Mouse (Mus musculus) neural tube, embryonic 12.5 days (tissue): ENCODE measurements around the gene Rundc1. TPM values are rescaled to one million over a fixed set of nuclear protein-coding genes. Genes with fewer than 3 reads are reported as not detected.
"Not testable (repeated sequence)": the region's sequence is repeated elsewhere in the genome, so short reads cannot be mapped to it uniquely, and the experiment has no call there.

Experiments
- ATAC-seq: fragments of 200-750 bp; cut with Nextera tagmentation; 2 replicates; pipeline ENCODE4 v1.8.0; 2017; ENCODE audit warnings: low read depth, mild to moderate bottlenecking, moderate TSS enrichment, moderate library complexity; ENCODE audit not compliant: low FRiP score
- H3K27ac ChIP-seq: fragments of 300-500 bp; sonication (generic); 2 replicates; pipeline ENCODE4 v1.5.1; 2016
- H3K27me3 ChIP-seq: fragments of 300-500 bp; sonication (generic); replicated peaks from 2 replicates; pipeline ENCODE4 v1.6.1; 2016; ENCODE audit warnings: mild to moderate bottlenecking
- H3K36me3 ChIP-seq: fragments of 300-500 bp; sonication (generic); 2 replicates; pipeline ENCODE4 v1.6.1; 2016; ENCODE audit warnings: mild to moderate bottlenecking
- H3K4me1 ChIP-seq: fragments of 300-500 bp; sonication (generic); 2 replicates; pipeline ENCODE4 v1.6.1; 2016
- H3K4me2 ChIP-seq: fragments of 300-500 bp; sonication (generic); replicated peaks from 2 replicates; pipeline ENCODE4 v1.6.1; 2016; ENCODE audit warnings: mild to moderate bottlenecking
- H3K4me3 ChIP-seq: fragments of 300-500 bp; sonication (generic); 2 replicates; pipeline ENCODE4 v1.5.1; 2016
- H3K9ac ChIP-seq: fragments of 300-500 bp; sonication (generic); 2 replicates; pipeline ENCODE4 v1.6.1; 2016; ENCODE audit warnings: mild to moderate bottlenecking
- H3K9me3 ChIP-seq: fragments of 300-500 bp; sonication (generic); 2 replicates; pipeline ENCODE4 v1.6.1; 2016; ENCODE audit warnings: mild to moderate bottlenecking
- WGBS: fragments of 180-500 bp; shearing (Covaris S2); methylation state at CpG from one replicate; pipeline ENCODE4 v1.1.7; 2016; 5-methylcytosine and 5-hydroxymethylcytosine counted together
- polyA plus RNA-seq: library from polyadenylated mRNA; unstranded; fragments of >200 nt; fragmentation: Nextera tagmentation; extraction: Ambion mirVana; gene quantifications from 2 replicates; pipeline ENCODE4 v1.2.1, GENCODE M21; 2016

Rundc1 gene
- polyA plus RNA-seq, 1 experiment from 2014 or later, result 29.0 TPM

DNA sequence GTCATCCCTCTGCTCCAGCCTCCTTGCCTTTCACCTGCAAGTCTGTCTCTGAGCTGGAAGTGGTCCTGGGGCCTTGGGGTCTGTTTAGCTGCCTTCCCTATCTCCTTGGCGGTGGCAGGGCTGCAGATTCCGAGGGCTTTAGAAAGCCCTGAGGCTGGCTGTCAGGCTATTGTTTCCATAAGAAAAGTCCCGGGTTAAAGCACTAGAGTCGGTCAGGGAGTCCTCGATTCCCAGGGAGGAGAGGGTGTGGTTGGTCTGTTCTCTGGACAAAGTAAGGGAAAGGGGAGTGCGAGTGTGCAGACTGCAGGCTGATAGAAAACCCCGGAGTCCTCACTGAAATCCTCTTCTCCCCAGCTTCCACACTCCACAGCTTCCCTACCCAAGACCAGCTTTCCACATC, 45.3 kb downstream of the Rundc1 start:
- no peak overlapping the region for H3K27ac ChIP-seq
- H3K4me3 ChIP-seq, result no peak overlapping the region
- no peak for ATAC-seq
- no peaks in the 10 kb centered on the region for H3K9me3 ChIP-seq
- H3K4me2 ChIP-seq, result peak overlapping the region; percentile 51
- no peaks in the 10 kb centered on the region for H3K27me3 ChIP-seq
- 22% methylated on average over 7 of the region's 7 CpGs for WGBS
- H3K36me3 ChIP-seq, result peaks cover 13% of the 10 kb centered on the region; the same call in 1 of the 2 replicates
- no peak overlapping the region for H3K9ac ChIP-seq
- peaks cover 45% of the 10 kb centered on the region for H3K4me1 ChIP-seq

DNA sequence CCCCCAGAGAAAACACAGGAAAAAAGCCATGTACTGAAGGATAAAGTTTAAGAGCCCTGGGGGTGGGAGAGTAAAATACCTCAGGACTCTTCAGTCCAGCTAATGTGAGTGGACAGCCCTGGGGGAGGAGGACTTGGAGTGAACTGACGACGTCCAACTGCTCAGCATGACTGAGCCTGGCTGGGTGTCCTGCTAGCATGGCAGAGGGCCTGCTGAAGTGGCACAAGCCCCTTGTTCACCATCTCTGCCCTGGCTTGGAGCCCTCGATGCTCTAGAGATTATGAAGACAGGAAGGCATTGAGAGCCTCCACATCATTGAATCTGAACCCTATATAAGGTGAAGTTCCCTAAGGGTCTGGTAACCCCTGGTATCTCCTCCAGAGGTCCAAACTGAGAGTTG, 47.0 kb downstream of the Rundc1 start:
- Histone ChIP-seq H3K4me3 (no peak overlapping the region), H3K4me1 (peaks cover 40% of the 10 kb centered on the region), H3K4me2 (peak overlapping the region; percentile 7; the same call in 1 of the 2 replicates), H3K27me3 (no peaks in the 10 kb centered on the region), H3K9me3 (no peaks in the 10 kb centered on the region), H3K9ac (no peak overlapping the region), H3K27ac (no peak overlapping the region), H3K36me3 (peaks cover 13% of the 10 kb centered on the region; the same call in 1 of the 2 replicates)
- ATAC-seq, result no peak
- WGBS, result 68% methylated on average over 3 of the region's 3 CpGs

DNA sequence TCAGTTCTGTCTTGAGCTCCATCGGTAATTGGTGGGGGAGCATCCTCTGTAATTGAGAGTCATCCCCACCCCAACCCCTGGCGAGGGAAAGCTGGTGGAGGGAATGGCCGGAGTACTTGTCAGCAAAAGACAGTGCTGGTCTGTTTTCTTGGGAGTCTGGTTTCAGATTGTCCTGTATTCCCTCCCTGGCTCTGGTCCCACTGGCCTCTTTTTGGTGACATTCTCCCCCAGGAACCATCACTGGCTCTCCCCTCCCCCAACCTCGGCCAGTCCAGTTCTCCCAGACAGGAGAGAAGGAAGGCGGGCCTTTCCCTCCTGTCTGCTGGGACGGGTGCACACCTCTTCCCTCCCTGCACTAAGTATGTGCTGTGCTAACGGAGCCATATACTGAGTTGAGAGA, 47.5 kb downstream of the Rundc1 start:
- WGBS, result 49% methylated on average over 7 of the region's 7 CpGs
- ATAC-seq, result no peak
- Histone ChIP-seq H3K4me1 (peaks cover 42% of the 10 kb centered on the region), H3K4me2 (peak overlapping the region; percentile 7; the same call in 1 of the 2 replicates), H3K27ac (no peak overlapping the region), H3K36me3 (peaks cover 13% of the 10 kb centered on the region; the same call in 1 of the 2 replicates), H3K4me3 (no peak overlapping the region), H3K9ac (no peak overlapping the region), H3K27me3 (no peaks in the 10 kb centered on the region), H3K9me3 (no peaks in the 10 kb centered on the region)

DNA sequence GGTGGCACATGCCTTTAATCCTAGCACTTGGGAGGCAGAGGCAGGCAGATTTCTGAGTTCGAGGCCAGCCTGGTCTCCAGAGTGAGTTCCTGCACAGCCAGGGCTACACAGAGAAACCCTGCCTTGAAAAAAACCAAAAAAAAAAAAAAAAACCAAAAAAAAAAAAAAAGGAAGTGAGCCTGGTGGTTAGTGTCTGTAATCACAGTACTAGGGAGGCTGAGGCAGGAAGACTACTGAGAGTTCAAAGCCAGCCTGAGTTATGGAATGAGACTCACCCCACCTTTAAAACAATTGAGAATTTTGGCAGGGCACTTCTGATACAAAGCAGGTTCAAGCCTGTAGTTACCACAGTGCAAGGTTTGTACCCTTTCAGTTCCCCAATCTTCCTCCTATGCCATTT, 48.8 kb downstream of the Rundc1 start:
- H3K27ac ChIP-seq, H3K4me3 ChIP-seq, H3K9ac ChIP-seq, H3K9me3 ChIP-seq, H3K27me3 ChIP-seq, ATAC-seq, H3K4me2 ChIP-seq: not testable (repeated sequence)
- H3K36me3 ChIP-seq, result peaks cover 13% of the 10 kb centered on the region; the same call in 1 of the 2 replicates
- peaks cover 47% of the 10 kb centered on the region for H3K4me1 ChIP-seq
- WGBS, result 89% methylated on average over 1 of the region's 1 CpGs

DNA sequence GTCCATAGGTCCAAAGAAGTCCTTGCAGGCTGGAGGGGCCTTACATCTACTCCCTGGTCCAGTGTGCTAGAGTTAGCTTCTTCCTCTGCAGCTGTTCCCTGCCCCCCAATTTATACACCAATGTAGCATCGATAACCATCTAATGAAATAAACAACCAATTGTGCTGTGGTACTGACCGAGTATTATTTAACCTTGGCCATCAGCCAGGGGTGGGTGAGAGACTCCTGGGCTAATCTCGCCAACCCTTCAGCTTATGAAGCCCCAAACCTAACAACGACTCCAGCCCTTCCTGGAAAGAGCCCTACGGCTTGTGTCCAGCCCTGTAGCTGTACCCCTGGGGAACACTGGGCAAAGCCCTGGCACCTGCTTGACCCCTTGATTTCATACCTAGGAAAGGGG, 49.4 kb downstream of the Rundc1 start:
- no peaks in the 10 kb centered on the region for H3K9me3 ChIP-seq
- 76% methylated on average over 5 of the region's 5 CpGs for WGBS
- no peak overlapping the region for H3K4me2 ChIP-seq
- peaks cover 48% of the 10 kb centered on the region for H3K4me1 ChIP-seq
- no peak overlapping the region for H3K27ac ChIP-seq
- no peaks in the 10 kb centered on the region for H3K27me3 ChIP-seq
- ATAC-seq, result no peak
- H3K9ac ChIP-seq, result no peak overlapping the region
- H3K36me3 ChIP-seq, result peaks cover 13% of the 10 kb centered on the region; the same call in 1 of the 2 replicates
- no peak overlapping the region for H3K4me3 ChIP-seq

DNA sequence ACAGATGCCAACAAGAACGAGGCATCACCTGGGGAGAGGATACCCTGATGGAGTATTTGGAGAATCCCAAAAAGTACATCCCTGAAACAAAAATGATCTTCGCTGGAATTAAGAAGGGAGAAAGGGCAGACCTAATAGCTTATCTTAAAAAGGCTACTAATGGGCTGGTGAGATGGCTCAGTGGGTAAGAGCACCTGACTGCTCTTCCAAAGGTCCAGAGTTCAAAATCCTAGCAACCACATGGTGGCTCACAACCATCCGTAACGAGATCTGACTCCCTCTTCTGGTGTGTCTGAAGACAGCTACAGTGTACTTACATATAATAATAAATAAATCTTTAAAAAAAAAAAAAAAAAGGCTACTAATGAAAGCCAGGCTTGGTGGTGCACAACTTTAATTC, 51.5 kb downstream of the Rundc1 start:
- H3K9ac ChIP-seq, H3K9me3 ChIP-seq, H3K4me3 ChIP-seq, ATAC-seq, H3K4me2 ChIP-seq, H3K27ac ChIP-seq, H3K36me3 ChIP-seq, H3K27me3 ChIP-seq: not testable (repeated sequence)
- peaks cover 46% of the 10 kb centered on the region for H3K4me1 ChIP-seq
- 80% methylated on average over 4 of the region's 4 CpGs for WGBS

DNA sequence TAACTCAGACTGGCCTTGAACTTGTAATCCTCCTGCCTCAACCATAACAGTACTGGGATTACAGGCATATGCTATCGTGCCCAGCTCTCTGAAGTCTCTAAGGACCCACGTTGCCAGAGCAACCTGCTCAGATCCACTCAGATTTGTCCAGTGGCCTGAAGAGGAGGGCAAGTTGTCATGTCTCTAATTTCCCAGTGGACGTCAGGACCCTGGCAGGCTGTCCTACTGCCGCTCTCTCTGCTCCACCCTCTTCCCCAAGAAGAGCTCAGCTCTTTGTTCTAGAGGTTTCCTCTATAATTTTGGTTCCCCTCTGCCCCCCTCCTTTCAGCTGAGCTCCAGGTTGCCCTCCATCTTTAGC, 52.3 kb downstream of the Rundc1 start:
- H3K9me3 ChIP-seq, result no peaks in the 10 kb centered on the region
- peak overlapping the region; percentile 75 for H3K27ac ChIP-seq
- ATAC-seq, result peak; percentile 70
- H3K36me3 ChIP-seq, result no peaks in the 10 kb centered on the region
- peak overlapping the region; percentile 8; the same call in 1 of the 2 replicates for H3K4me2 ChIP-seq
- H3K4me1 ChIP-seq, result peaks cover 38% of the 10 kb centered on the region
- no peak overlapping the region for H3K4me3 ChIP-seq
- no peaks in the 10 kb centered on the region for H3K27me3 ChIP-seq
- WGBS, result 21% methylated on average over 4 of the region's 4 CpGs
- no peak overlapping the region for H3K9ac ChIP-seq

DNA sequence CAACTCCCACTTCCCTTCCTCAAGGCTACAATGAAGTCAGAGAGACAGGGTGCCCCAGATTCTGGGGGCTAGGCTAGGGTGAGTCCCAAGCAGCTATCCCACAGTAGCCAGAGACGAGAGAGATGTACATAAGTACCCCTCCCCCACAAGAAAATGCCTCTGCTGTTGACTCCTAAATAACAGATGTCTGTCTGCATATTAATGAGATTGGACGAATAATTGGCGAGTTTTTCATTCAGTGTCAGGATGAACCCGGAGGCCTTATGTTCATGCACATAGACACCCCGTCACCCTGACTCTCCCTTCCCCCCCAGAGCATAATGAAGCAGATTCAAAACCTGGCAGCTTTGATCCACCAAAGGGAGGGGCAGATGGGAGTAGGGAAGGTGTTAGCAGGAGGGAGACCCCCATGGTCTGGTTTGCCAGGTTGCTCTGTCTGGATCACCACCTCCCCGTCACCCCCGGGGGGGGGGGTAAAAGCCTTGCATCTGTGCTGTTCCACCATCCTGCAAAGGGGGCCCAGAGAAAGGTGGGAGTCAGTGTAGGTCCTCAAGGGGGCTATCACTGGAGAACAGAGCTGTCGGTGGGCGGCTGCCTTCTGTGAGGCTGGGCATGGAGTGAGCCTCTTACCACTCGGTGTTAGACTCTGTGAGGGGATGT, 52.8 kb downstream of the Rundc1 start:
- Histone ChIP-seq H3K4me1 (peaks cover 33% of the 10 kb centered on the region), H3K9me3 (no peaks in the 10 kb centered on the region), H3K4me3 (peak overlapping the region; percentile 1; the same call in 1 of the 2 replicates), H3K9ac (0 out of 2 replicates have a peak overlapping the region, but pooled peaks have one; percentile 29), H3K27ac (peak overlapping the region; percentile 92), H3K4me2 (peak overlapping the region; percentile 50), H3K36me3 (no peaks in the 10 kb centered on the region), H3K27me3 (no peaks in the 10 kb centered on the region)
- WGBS, result 23% methylated on average over 10 of the region's 10 CpGs
- peak; percentile 84 for ATAC-seq

DNA sequence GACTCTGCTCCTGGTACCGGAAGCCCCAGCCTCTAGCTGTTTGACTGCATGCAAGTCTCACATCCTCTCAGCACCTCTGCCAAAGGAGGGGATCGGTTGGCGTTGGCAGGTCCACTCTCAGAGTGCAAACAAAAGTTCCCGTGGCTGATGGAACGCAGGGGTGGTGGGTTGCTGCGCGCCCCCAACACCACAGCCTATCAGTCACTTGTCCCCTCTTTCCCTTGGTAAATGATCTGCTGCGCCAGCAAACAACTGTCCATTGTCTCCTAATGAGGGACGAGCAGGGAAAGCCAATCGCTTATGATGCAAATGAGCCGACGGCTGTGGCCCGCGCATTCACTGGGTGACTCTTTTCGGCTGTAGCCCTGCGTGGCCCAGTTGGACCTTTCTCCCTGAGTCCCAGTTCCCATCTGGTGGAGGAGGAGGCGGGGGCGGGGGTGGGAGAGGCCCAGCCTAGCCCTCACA, 54.3 kb downstream of the Rundc1 start:
- Histone ChIP-seq H3K4me3 (peak overlapping the region; percentile 17), H3K9ac (peak overlapping the region; percentile 42; the same call in 1 of the 2 replicates), H3K27me3 (no peaks in the 10 kb centered on the region), H3K36me3 (no peaks in the 10 kb centered on the region), H3K9me3 (no peaks in the 10 kb centered on the region), H3K4me1 (peaks cover 40% of the 10 kb centered on the region), H3K27ac (peak overlapping the region; percentile 92), H3K4me2 (peak overlapping the region; percentile 50)
- ATAC-seq, result peak; percentile 60
- WGBS, result 3% methylated on average over 18 of the region's 18 CpGs

DNA sequence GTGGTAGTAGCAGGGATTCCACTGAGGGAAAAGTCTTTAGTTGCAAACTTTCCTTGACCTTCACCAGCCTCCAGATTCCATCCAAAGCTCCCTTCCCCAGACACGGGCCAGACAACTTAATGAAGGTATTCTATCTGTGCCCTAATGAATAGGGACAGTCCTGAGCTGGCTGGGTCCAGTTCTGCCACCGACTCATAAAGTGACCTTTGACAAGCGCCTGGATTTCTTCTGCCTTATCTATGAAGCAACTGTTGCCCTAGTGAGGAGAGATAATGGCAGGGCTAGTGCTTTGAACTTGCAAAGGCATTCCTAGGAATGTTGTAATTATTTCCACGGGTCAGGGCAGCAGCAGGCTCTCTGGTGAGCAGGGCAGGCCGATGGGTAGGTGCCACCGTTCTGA, 56.0 kb downstream of the Rundc1 start:
- no peak overlapping the region for H3K4me2 ChIP-seq
- ATAC-seq, result no peak
- no peaks in the 10 kb centered on the region for H3K27me3 ChIP-seq
- no peaks in the 10 kb centered on the region for H3K36me3 ChIP-seq
- H3K9ac ChIP-seq, result no peak overlapping the region
- H3K27ac ChIP-seq, result no peak overlapping the region
- WGBS, result 71% methylated on average over 6 of the region's 6 CpGs
- no peak overlapping the region for H3K4me3 ChIP-seq
- peaks cover 46% of the 10 kb centered on the region for H3K4me1 ChIP-seq
- no peaks in the 10 kb centered on the region for H3K9me3 ChIP-seq

DNA sequence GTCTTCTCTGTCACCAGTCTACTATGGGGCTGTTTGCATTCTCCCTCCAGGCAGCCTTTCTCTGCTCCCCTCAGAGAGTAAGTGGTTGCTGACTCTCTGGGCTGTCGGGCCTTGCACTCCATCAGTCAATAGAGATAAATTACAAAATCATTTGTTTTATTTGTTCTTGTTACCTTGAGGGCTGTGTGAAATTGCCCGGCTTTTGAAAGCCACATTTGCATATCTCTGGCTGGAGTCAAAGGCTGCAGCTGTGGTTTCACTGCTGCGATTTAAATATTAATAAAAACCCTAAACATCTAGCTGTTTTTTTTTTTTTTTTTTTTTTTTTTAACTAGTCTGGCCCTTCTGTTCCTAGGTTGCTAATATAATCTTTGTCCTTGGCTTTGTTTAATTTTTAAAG, 58.9 kb downstream of the Rundc1 start:
- Histone ChIP-seq H3K27ac (peak overlapping the region; percentile 29; the same call in 1 of the 2 replicates), H3K4me3 (no peak overlapping the region), H3K4me2 (no peak overlapping the region), H3K9ac (no peak overlapping the region), H3K27me3 (no peaks in the 10 kb centered on the region), H3K36me3 (peaks cover 3% of the 10 kb centered on the region; the same call in 1 of the 2 replicates), H3K9me3 (no peaks in the 10 kb centered on the region), H3K4me1 (peaks cover 31% of the 10 kb centered on the region)
- WGBS, result 16% methylated on average over 3 of the region's 3 CpGs
- ATAC-seq, result no peak

DNA sequence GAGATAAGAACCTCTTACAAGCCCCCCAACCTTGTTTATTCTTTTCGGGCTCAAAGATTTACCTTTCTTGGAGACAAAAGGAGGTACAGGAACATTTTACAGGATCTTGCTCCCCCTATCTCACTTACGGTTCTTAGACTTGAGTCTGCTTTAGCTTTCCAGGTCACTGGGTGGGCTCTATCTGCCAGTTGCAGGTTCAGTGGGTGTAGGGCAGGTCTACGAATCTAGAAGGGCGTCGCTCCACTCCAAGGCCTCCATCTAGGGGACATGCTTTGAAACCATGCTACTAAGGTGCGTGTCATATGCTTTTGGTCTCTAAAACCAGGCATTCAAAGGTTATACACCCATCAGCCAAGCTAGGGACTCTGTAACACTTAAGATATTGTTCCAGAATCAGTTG, 59.4 kb downstream of the Rundc1 start:
- Histone ChIP-seq H3K4me2 (no peak overlapping the region), H3K9me3 (no peaks in the 10 kb centered on the region), H3K27me3 (no peaks in the 10 kb centered on the region), H3K27ac (peak overlapping the region; percentile 53), H3K4me1 (peaks cover 27% of the 10 kb centered on the region), H3K36me3 (peaks cover 3% of the 10 kb centered on the region; the same call in 1 of the 2 replicates), H3K4me3 (no peak overlapping the region), H3K9ac (no peak overlapping the region)
- no peak for ATAC-seq
- 75% methylated on average over 6 of the region's 6 CpGs for WGBS

DNA sequence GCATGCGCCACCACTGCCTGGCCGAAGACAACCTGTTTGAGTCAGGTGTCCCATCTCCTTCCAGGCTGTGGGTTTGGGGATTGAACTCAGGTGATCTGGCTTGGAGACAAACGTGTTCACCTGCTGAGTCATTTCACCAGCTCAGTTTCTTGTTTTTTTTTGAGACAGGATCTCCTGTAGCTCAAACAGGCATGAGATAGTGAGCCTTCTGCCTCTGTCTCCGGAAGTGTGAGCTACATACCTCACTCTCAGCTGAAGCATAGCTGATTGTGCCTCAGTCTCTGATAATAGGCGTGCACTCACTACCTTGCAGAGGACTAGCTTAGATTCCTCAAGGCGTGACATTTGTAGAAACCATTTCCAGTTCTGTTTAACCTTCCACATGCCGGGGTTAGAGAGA, 59.9 kb downstream of the Rundc1 start:
- no peak overlapping the region for H3K9ac ChIP-seq
- WGBS, result 89% methylated on average over 7 of the region's 7 CpGs
- no peak overlapping the region; the same call in 1 of the 2 replicates for H3K27ac ChIP-seq

More for the DNA sequence above, 59.9 kb downstream of the Rundc1 start:
- peaks cover 22% of the 10 kb centered on the region for H3K4me1 ChIP-seq
- H3K36me3 ChIP-seq, result peaks cover 3% of the 10 kb centered on the region; the same call in 1 of the 2 replicates
- no peak overlapping the region for H3K4me2 ChIP-seq
- ATAC-seq, result no peak
- H3K9me3 ChIP-seq, result no peaks in the 10 kb centered on the region
- no peak overlapping the region for H3K4me3 ChIP-seq
- no peaks in the 10 kb centered on the region for H3K27me3 ChIP-seq
